Mouse (Mus musculus) bone marrow macrophage, adult 2 months (primary cell): Measurements from ENCODE around the gene Thegl. TPM values are rescaled to one million over a fixed set of nuclear protein-coding genes. Genes with fewer than 3 reads are reported as not detected.

Source experiments
- H3K27ac ChIP-seq: 2 replicates; pipeline ENCODE4 v1.5.1; 2012; ENCODE audit warnings: low read depth, low read length; ENCODE audit not compliant: insufficient read depth
- H3K4me1 ChIP-seq: 2 replicates; pipeline ENCODE4 v1.6.1; 2012; ENCODE audit warnings: low read length; ENCODE audit not compliant: control insufficient read depth, insufficient read depth
- H3K4me3 ChIP-seq: 2 replicates; pipeline ENCODE4 v1.5.1; 2012; ENCODE audit warnings: mild to moderate bottlenecking, low read length, moderate library complexity; ENCODE audit not compliant: insufficient read depth
- CTCF ChIP-seq: IDR thresholded peaks from 2 replicates; pipeline ENCODE4 v1.5.1; 2012; ENCODE audit warnings: low read depth, mild to moderate bottlenecking, low read length, moderate library complexity
- POLR2A ChIP-seq: IDR thresholded peaks from 2 replicates; pipeline ENCODE4 v1.6.1; 2012; ENCODE audit warnings: mild to moderate bottlenecking, low read depth, low read length, borderline replicate concordance
- polyA plus RNA-seq: library from polyadenylated mRNA; stranded (reverse); fragments of >200 nt; gene quantifications from 2 replicates; pipeline ENCODE4 v1.2.4, GENCODE M21; 2012; ENCODE audit not compliant: missing spikeins, insufficient read depth, insufficient read length

Gene Thegl
- polyA plus RNA-seq, 1 experiment, result not detected

- no peaks in the 10 kb centered on the region for H3K4me1 ChIP-seq
- H3K27ac ChIP-seq, result no peak overlapping the region
- H3K4me3 ChIP-seq, result no peak overlapping the region
- TF ChIP-seq CTCF, result no peak
- no peak for TF ChIP-seq POLR2A
Observed at GRCm38 (mm10) chr5:77102522-77103365, 86.9 kb downstream of the Thegl start.

GRCm38 (mm10) chr5:77107146-77107822 lies 91.5 kb downstream of the Thegl start:
- no peak overlapping the region for H3K27ac ChIP-seq
- no peak for TF ChIP-seq CTCF
- no peak for TF ChIP-seq POLR2A

GRCm38 (mm10) chr5:77108806-77109205 lies 93.0 kb downstream of the Thegl start:
- TF ChIP-seq CTCF (no peak), POLR2A (no peak)
- Histone ChIP-seq H3K4me1 (no peaks in the 10 kb centered on the region), H3K4me3 (no peak overlapping the region), H3K27ac (no peak overlapping the region)

More at GRCm38 (mm10) chr5:77107146-77107822, 91.5 kb downstream of the Thegl start:
- no peaks in the 10 kb centered on the region for H3K4me1 ChIP-seq
- H3K4me3 ChIP-seq, result no peak overlapping the region

- Histone ChIP-seq H3K4me3 (no peak overlapping the region), H3K27ac (no peak overlapping the region)
- TF ChIP-seq POLR2A, result no peak
- no peak for TF ChIP-seq CTCF
Observed at GRCm38 (mm10) chr5:77109814-77110213, 94.0 kb downstream of the Thegl start.

More at GRCm38 (mm10) chr5:77109814-77110213, 94.0 kb downstream of the Thegl start:
- no peaks in the 10 kb centered on the region for H3K4me1 ChIP-seq

Other genes with a start within 250 kb of the Thegl start
- 19.6 and 19.8 TPM in 2 replicates for gene Aasdh, start 110.5 kb upstream of the Thegl start, polyA plus RNA-seq
- 109 and 118 TPM in 2 replicates for gene Paics, start 64.7 kb upstream of the Thegl start, polyA plus RNA-seq
- 5.4 and 7.6 TPM in 2 replicates for gene Ppat, start 64.4 kb upstream of the Thegl start, polyA plus RNA-seq
- 73.8 and 81.0 TPM in 2 replicates for gene Srp72, start 41.3 kb upstream of the Thegl start, polyA plus RNA-seq
- gene Arl9, start 12.0 kb upstream of the Thegl start, polyA plus RNA-seq, result 2.8 TPM in 1 of 2 replicates, not detected in the other
- 1.7 TPM in 1 of 2 replicates, not detected in the other for gene Hopx, start 99.1 kb downstream of the Thegl start, polyA plus RNA-seq
- gene Spink2, start 195.4 kb downstream of the Thegl start, polyA plus RNA-seq, result not detected in 2 replicates
- 14.2 and 16.6 TPM in 2 replicates for gene Rest, start 249.5 kb downstream of the Thegl start, polyA plus RNA-seq